Mouse (Mus musculus): ENCODE data around the gene Zbtb34. TPM values are rescaled to one million over a fixed set of nuclear protein-coding genes. Genes with fewer than 3 reads are reported as not detected.
A peak's percentile ranks its signal among the peaks of the same experiment; 100 is the strongest.

The Zbtb34 gene
- total RNA-seq, 2 experiments from 2014 or later, result 11.4 to 24.6 TPM

- peak; percentile 78 for ATAC-seq (replicated peaks; ENCODE audit: poor library complexity)
Measured at GRCm38 (mm10) chr2:33403511-33404003, 27.6 kb downstream of the Zbtb34 start.

- 0 out of 2 replicates have a peak, but pooled peaks have one; percentile 4 for ATAC-seq (replicated peaks; ENCODE audit: poor library complexity)
Measured at GRCm38 (mm10) chr2:33402638-33403037, 28.5 kb downstream of the Zbtb34 start.

- ATAC-seq (replicated peaks; ENCODE audit: poor library complexity), result peak; percentile 59
Measured at GRCm38 (mm10) chr2:33402236-33402635, 28.9 kb downstream of the Zbtb34 start.

GRCm38 (mm10) chr2:33401217-33401616 is 29.9 kb downstream of the Zbtb34 start:
- no peak for ATAC-seq (replicated peaks; ENCODE audit: poor library complexity)

GRCm38 (mm10) chr2:33400541-33400940 is 30.6 kb downstream of the Zbtb34 start:
- no peak for ATAC-seq (replicated peaks; ENCODE audit: poor library complexity)

GRCm38 (mm10) chr2:33399091-33399490 is 32.0 kb downstream of the Zbtb34 start:
- no peak for ATAC-seq (replicated peaks; ENCODE audit: poor library complexity)

- ATAC-seq (replicated peaks; ENCODE audit: poor library complexity), result no peak
Measured at GRCm38 (mm10) chr2:33397036-33397435, 34.1 kb downstream of the Zbtb34 start.

- ATAC-seq (replicated peaks; ENCODE audit: poor library complexity), result no peak
Measured at GRCm38 (mm10) chr2:33395053-33395452, 36.1 kb downstream of the Zbtb34 start.

GRCm38 (mm10) chr2:33393951-33394635 is 37.0 kb downstream of the Zbtb34 start:
- no peak for ATAC-seq (replicated peaks; ENCODE audit: poor library complexity)

GRCm38 (mm10) chr2:33393021-33393420 is 38.1 kb downstream of the Zbtb34 start:
- ATAC-seq (replicated peaks; ENCODE audit: poor library complexity), result no peak

- ATAC-seq (replicated peaks; ENCODE audit: poor library complexity), result no peak
Measured at GRCm38 (mm10) chr2:33371648-33372408, 59.3 kb downstream of the Zbtb34 start.

GRCm38 (mm10) chr2:33370777-33371647 is 60.1 kb downstream of the Zbtb34 start, which contains the start of gene Ralgps1:
TSS of gene Ralgps1 (minus strand) at chr2:33371486.
- ATAC-seq (replicated peaks; ENCODE audit: poor library complexity), result peak; percentile 100

- no peak for ATAC-seq (replicated peaks; ENCODE audit: poor library complexity)
Measured at GRCm38 (mm10) chr2:33370276-33370776, 60.8 kb downstream of the Zbtb34 start.

GRCm38 (mm10) chr2:33369453-33369852 is 61.7 kb downstream of the Zbtb34 start:
- no peak for ATAC-seq (replicated peaks; ENCODE audit: poor library complexity)

GRCm38 (mm10) chr2:33368486-33368885 is 62.6 kb downstream of the Zbtb34 start:
- no peak for ATAC-seq (replicated peaks; ENCODE audit: poor library complexity)

- ATAC-seq (replicated peaks; ENCODE audit: poor library complexity), result no peak
Measured at GRCm38 (mm10) chr2:33365703-33366471, 65.2 kb downstream of the Zbtb34 start.

GRCm38 (mm10) chr2:33364656-33365055 is 66.5 kb downstream of the Zbtb34 start:
- no peak for ATAC-seq (replicated peaks; ENCODE audit: poor library complexity)

GRCm38 (mm10) chr2:33363890-33364289 is 67.2 kb downstream of the Zbtb34 start:
- no peak for ATAC-seq (replicated peaks; ENCODE audit: poor library complexity)

GRCm38 (mm10) chr2:33361139-33361716 is 69.9 kb downstream of the Zbtb34 start:
- no peak for ATAC-seq (replicated peaks; ENCODE audit: poor library complexity)

- no peak for ATAC-seq (replicated peaks; ENCODE audit: poor library complexity)
Measured at GRCm38 (mm10) chr2:33360564-33360963, 70.6 kb downstream of the Zbtb34 start.

Data from megakaryocyte progenitor cell, adult 5-6 weeks (primary cell).